Mouse (Mus musculus): ENCODE data around the gene Olfr1135.

GRCm38 (mm10) chr2:87642441-87642840 is 31.0 kb downstream of the Olfr1135 start:
- no peak for TF ChIP-seq CTCF (IDR thresholded peaks at IDR 0.05; ENCODE audit: low read depth)
- TF ChIP-seq EP300 (IDR thresholded peaks at IDR 0.05; ENCODE audit: low read depth) = no peak
